Mouse (Mus musculus): Measurements from ENCODE around the gene Slc25a17. TPM values are rescaled to one million over a fixed set of nuclear protein-coding genes. Genes with fewer than 3 reads are reported as not detected.

The Slc25a17 gene
- polyA plus RNA-seq, 1 experiment from 2014 or later: 56.4 TPM

- Histone ChIP-seq H3K4me1 (ENCODE audit: control insufficient read depth in 2 of 2, insufficient read depth in 2 of 2, low read length in 2 of 2) (no peaks in the 10 kb centered on the region), H3K36me3 (ENCODE audit: control insufficient read depth, insufficient read depth, low read length) (peaks cover 28% of the 10 kb centered on the region), H3K4me2 (ENCODE audit: low read length) (no peak overlapping the region), H3K27me3 (ENCODE audit: control insufficient read depth, insufficient read depth, low read length) (no peaks in the 10 kb centered on the region), H3K9me3 (ENCODE audit: control insufficient read depth, low read length) (0 out of 2 replicates have a peak, but pooled peaks cover 3% of the 10 kb centered on the region), H3K4me3 (ENCODE audit: control insufficient read depth in 1 of 2, insufficient read depth in 1 of 2, low read depth in 1 of 2, low read length in 2 of 2) (no peak overlapping the region), H3K27ac (replicated peaks in 1 of 2; ENCODE audit: control insufficient read depth in 1 of 2, insufficient read depth in 1 of 2, low read depth in 2 of 2, low read length in 2 of 2) (no peak overlapping the region), H3K9ac (ENCODE audit: low read length) (no peak overlapping the region)
- no peak for ATAC-seq (ENCODE audit: insufficient number of reproducible peaks, insufficient read depth, low FRiP score, low read depth)
- WGBS: 95% methylated on average over 3 of the region's 3 CpGs
Measured at GRCm38 (mm10) chr15:81313928-81314327, 46.7 kb downstream of the Slc25a17 start.

DNA sequence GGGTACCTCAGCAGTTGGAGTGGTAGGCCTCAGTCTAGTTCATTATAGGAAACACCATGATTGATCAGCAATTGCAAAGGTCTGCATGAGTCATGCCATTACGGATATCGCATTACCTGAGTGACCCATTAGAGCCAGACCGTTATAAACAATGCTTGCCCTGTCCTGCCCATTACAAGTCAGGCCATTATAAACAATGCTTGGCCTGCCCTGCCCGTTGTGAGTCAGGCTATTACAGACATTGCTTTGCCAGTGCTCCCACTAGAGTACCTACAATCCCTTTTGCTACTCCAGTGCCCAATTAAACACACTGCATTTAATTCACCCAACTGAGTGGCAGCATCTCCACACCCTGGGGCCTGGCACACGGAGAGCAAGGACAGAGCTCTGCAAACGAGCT, 49.6 kb downstream of the Slc25a17 start:
- no peak overlapping the region for H3K4me3 ChIP-seq (ENCODE audit: control insufficient read depth in 1 of 2, insufficient read depth in 1 of 2, low read depth in 1 of 2, low read length in 2 of 2)
- H3K9ac ChIP-seq (ENCODE audit: low read length): no peak overlapping the region
- peaks cover 2% of the 10 kb centered on the region; the same call in 1 of the 2 replicates for H3K36me3 ChIP-seq (ENCODE audit: control insufficient read depth, insufficient read depth, low read length)
- no peaks in the 10 kb centered on the region for H3K27me3 ChIP-seq (ENCODE audit: control insufficient read depth, insufficient read depth, low read length)
- no peaks in the 10 kb centered on the region for H3K9me3 ChIP-seq (ENCODE audit: control insufficient read depth, low read length)
- H3K4me1 ChIP-seq (ENCODE audit: control insufficient read depth in 2 of 2, insufficient read depth in 2 of 2, low read length in 2 of 2): no peaks in the 10 kb centered on the region
- H3K4me2 ChIP-seq (ENCODE audit: low read length): no peak overlapping the region
- H3K27ac ChIP-seq (replicated peaks in 1 of 2; ENCODE audit: control insufficient read depth in 1 of 2, insufficient read depth in 1 of 2, low read depth in 2 of 2, low read length in 2 of 2): no peak overlapping the region
- ATAC-seq (ENCODE audit: insufficient number of reproducible peaks, insufficient read depth, low FRiP score, low read depth): no peak
- 86% methylated on average over 6 of the region's 6 CpGs for WGBS

DNA sequence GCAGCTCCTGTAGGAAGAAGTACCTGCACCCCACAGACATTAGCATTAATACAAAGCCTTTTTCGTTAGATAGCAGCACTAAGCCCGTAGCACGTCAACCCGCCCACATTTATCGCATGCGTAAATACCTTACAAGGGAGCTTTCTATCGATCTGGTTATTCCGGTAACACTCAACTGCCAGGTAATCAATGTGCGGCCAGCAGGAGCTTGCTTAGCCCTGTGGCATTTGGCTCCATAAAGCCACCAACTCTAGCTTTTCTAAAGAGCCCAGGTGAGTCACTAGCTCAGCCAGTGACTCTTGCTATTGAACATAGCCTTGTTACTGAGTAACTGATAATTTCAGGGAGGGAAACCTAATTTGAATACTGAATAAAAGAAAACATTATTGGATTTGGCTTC, 50.3 kb downstream of the Slc25a17 start:
- Histone ChIP-seq H3K27ac (replicated peaks in 1 of 2; ENCODE audit: control insufficient read depth in 1 of 2, insufficient read depth in 1 of 2, low read depth in 2 of 2, low read length in 2 of 2) (no peak overlapping the region), H3K9ac (ENCODE audit: low read length) (no peak overlapping the region), H3K27me3 (ENCODE audit: control insufficient read depth, insufficient read depth, low read length) (no peaks in the 10 kb centered on the region), H3K9me3 (ENCODE audit: control insufficient read depth, low read length) (no peaks in the 10 kb centered on the region), H3K4me1 (ENCODE audit: control insufficient read depth in 2 of 2, insufficient read depth in 2 of 2, low read length in 2 of 2) (no peaks in the 10 kb centered on the region), H3K4me2 (ENCODE audit: low read length) (no peak overlapping the region), H3K36me3 (ENCODE audit: control insufficient read depth, insufficient read depth, low read length) (no peaks in the 10 kb centered on the region), H3K4me3 (ENCODE audit: control insufficient read depth in 1 of 2, insufficient read depth in 1 of 2, low read depth in 1 of 2, low read length in 2 of 2) (no peak overlapping the region)
- ATAC-seq (ENCODE audit: insufficient number of reproducible peaks, insufficient read depth, low FRiP score, low read depth): no peak
- 90% methylated on average over 9 of the region's 9 CpGs for WGBS

GRCm38 (mm10) chr15:81308038-81308437, 52.6 kb downstream of the Slc25a17 start:
- no peak overlapping the region for H3K27ac ChIP-seq (replicated peaks in 1 of 2; ENCODE audit: control insufficient read depth in 1 of 2, insufficient read depth in 1 of 2, low read depth in 2 of 2, low read length in 2 of 2)
- H3K27me3 ChIP-seq (ENCODE audit: control insufficient read depth, insufficient read depth, low read length): no peaks in the 10 kb centered on the region
- no peaks in the 10 kb centered on the region for H3K9me3 ChIP-seq (ENCODE audit: control insufficient read depth, low read length)
- no peak overlapping the region for H3K9ac ChIP-seq (ENCODE audit: low read length)
- no peaks in the 10 kb centered on the region for H3K4me1 ChIP-seq (ENCODE audit: control insufficient read depth in 2 of 2, insufficient read depth in 2 of 2, low read length in 2 of 2)
- H3K36me3 ChIP-seq (ENCODE audit: control insufficient read depth, insufficient read depth, low read length): no peaks in the 10 kb centered on the region
- H3K4me2 ChIP-seq (ENCODE audit: low read length): no peak overlapping the region
- ATAC-seq (ENCODE audit: insufficient number of reproducible peaks, insufficient read depth, low FRiP score, low read depth): no peak
- no peak overlapping the region for H3K4me3 ChIP-seq (ENCODE audit: control insufficient read depth in 1 of 2, insufficient read depth in 1 of 2, low read depth in 1 of 2, low read length in 2 of 2)
- WGBS: 86% methylated on average over 7 of the region's 7 CpGs

DNA sequence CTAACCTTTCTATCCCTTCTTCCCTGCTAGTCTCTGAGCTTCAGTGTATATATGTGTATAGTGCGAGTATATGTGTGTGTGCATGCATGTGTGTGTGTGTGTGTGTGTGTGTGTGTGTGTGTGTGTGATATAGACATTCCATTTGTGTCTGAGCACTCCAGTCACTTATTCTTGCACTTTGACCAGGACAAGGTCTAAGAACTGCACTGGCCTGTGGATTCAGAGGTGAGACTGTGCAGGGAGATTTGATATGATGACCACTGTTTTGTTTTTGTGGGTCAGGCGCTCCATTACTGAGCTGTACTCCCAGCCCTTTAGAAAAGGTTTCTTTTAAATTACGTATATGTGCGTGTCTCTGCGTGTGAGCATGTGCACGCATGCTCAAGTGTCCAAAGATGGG, 54.1 kb downstream of the Slc25a17 start:
- Histone ChIP-seq H3K9me3 (ENCODE audit: control insufficient read depth, low read length) (no peaks in the 10 kb centered on the region), H3K4me3 (ENCODE audit: control insufficient read depth in 1 of 2, insufficient read depth in 1 of 2, low read depth in 1 of 2, low read length in 2 of 2) (no peak overlapping the region), H3K36me3 (ENCODE audit: control insufficient read depth, insufficient read depth, low read length) (no peaks in the 10 kb centered on the region), H3K4me1 (ENCODE audit: control insufficient read depth in 2 of 2, insufficient read depth in 2 of 2, low read length in 2 of 2) (no peaks in the 10 kb centered on the region), H3K27me3 (ENCODE audit: control insufficient read depth, insufficient read depth, low read length) (no peaks in the 10 kb centered on the region), H3K27ac (replicated peaks in 1 of 2; ENCODE audit: control insufficient read depth in 1 of 2, insufficient read depth in 1 of 2, low read depth in 2 of 2, low read length in 2 of 2) (no peak overlapping the region), H3K4me2 (ENCODE audit: low read length) (no peak overlapping the region), H3K9ac (ENCODE audit: low read length) (no peak overlapping the region)
- 85% methylated on average over 6 of the region's 6 CpGs for WGBS
- no peak for ATAC-seq (ENCODE audit: insufficient number of reproducible peaks, insufficient read depth, low FRiP score, low read depth)

DNA sequence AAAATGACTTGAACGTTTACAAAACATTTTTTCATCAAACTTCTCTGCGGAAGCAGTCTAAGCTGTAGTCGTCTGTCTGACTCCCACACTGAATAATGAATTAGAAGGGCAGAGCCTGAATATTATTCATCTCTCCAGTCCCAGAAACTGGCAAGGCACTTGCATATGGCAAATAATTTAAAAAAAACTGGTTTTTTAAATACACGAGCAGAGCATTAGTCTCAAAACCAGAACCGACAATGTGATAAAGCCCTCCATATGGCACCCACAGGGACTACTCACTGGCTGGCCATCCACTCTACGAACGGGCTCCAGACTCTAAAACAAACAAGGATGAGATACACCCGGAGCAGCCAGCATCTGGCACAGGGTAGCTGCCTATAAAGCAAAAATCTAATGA, 55.6 kb downstream of the Slc25a17 start:
- H3K36me3 ChIP-seq (ENCODE audit: control insufficient read depth, insufficient read depth, low read length): no peaks in the 10 kb centered on the region
- no peak overlapping the region for H3K9ac ChIP-seq (ENCODE audit: low read length)
- no peaks in the 10 kb centered on the region for H3K9me3 ChIP-seq (ENCODE audit: control insufficient read depth, low read length)
- 72% methylated on average over 8 of the region's 8 CpGs for WGBS
- no peaks in the 10 kb centered on the region for H3K27me3 ChIP-seq (ENCODE audit: control insufficient read depth, insufficient read depth, low read length)
- H3K27ac ChIP-seq (replicated peaks in 1 of 2; ENCODE audit: control insufficient read depth in 1 of 2, insufficient read depth in 1 of 2, low read depth in 2 of 2, low read length in 2 of 2): no peak overlapping the region
- H3K4me1 ChIP-seq (ENCODE audit: control insufficient read depth in 2 of 2, insufficient read depth in 2 of 2, low read length in 2 of 2): no peaks in the 10 kb centered on the region
- no peak for ATAC-seq (ENCODE audit: insufficient number of reproducible peaks, insufficient read depth, low FRiP score, low read depth)
- no peak overlapping the region for H3K4me2 ChIP-seq (ENCODE audit: low read length)
- no peak overlapping the region for H3K4me3 ChIP-seq (ENCODE audit: control insufficient read depth in 1 of 2, insufficient read depth in 1 of 2, low read depth in 1 of 2, low read length in 2 of 2)

- Histone ChIP-seq H3K4me2 (ENCODE audit: low read length) (no peak overlapping the region), H3K9me3 (ENCODE audit: control insufficient read depth, low read length) (no peaks in the 10 kb centered on the region), H3K27ac (replicated peaks in 1 of 2; ENCODE audit: control insufficient read depth in 1 of 2, insufficient read depth in 1 of 2, low read depth in 2 of 2, low read length in 2 of 2) (no peak overlapping the region), H3K9ac (ENCODE audit: low read length) (no peak overlapping the region), H3K4me1 (ENCODE audit: control insufficient read depth in 2 of 2, insufficient read depth in 2 of 2, low read length in 2 of 2) (no peaks in the 10 kb centered on the region), H3K27me3 (ENCODE audit: control insufficient read depth, insufficient read depth, low read length) (no peaks in the 10 kb centered on the region), H3K36me3 (ENCODE audit: control insufficient read depth, insufficient read depth, low read length) (no peaks in the 10 kb centered on the region), H3K4me3 (ENCODE audit: control insufficient read depth in 1 of 2, insufficient read depth in 1 of 2, low read depth in 1 of 2, low read length in 2 of 2) (no peak overlapping the region)
- ATAC-seq (ENCODE audit: insufficient number of reproducible peaks, insufficient read depth, low FRiP score, low read depth): no peak
- WGBS: 91% methylated on average over 7 of the region's 7 CpGs
Measured at GRCm38 (mm10) chr15:81304006-81304405, 56.6 kb downstream of the Slc25a17 start.

DNA sequence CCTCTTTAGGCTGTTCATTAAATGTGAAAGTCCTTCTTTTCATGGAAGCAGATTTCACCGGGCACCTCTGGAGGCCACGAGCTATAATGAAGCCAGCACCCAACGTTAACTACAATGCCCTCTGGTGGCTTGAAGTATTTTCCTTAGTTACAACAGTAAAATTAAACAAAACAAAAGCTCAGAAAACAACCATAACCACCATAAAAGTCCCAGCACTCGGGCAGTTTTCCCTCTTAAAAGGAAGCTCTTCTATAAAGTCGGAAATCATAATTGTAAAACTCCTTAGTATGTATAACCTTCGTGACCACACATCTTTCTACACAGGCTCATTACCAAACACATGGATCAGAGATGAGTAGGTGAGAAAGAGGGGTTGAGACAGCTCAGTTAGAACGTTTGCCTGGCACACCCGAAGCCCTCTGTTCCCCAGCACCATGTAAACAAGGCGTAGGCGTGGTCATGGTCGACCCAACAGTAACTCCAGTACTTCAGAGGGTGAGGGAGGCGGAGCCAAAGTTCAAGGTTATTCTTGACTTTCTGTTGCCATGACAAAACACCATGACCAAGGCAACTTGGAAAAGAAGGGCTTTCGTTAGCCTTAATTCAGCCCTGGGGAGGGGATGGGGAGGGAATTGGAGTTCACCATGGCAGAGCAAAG, 58.3 kb downstream of the Slc25a17 start:
- no peak for ATAC-seq (ENCODE audit: insufficient number of reproducible peaks, insufficient read depth, low FRiP score, low read depth)
- no peaks in the 10 kb centered on the region for H3K27me3 ChIP-seq (ENCODE audit: control insufficient read depth, insufficient read depth, low read length)

More for the DNA sequence above, 58.3 kb downstream of the Slc25a17 start:
- 54% methylated on average over 13 of the region's 13 CpGs for WGBS
- Histone ChIP-seq H3K4me1 (ENCODE audit: control insufficient read depth in 2 of 2, insufficient read depth in 2 of 2, low read length in 2 of 2) (no peaks in the 10 kb centered on the region), H3K36me3 (ENCODE audit: control insufficient read depth, insufficient read depth, low read length) (no peaks in the 10 kb centered on the region), H3K9ac (ENCODE audit: low read length) (no peak overlapping the region), H3K4me2 (ENCODE audit: low read length) (no peak overlapping the region), H3K9me3 (ENCODE audit: control insufficient read depth, low read length) (no peaks in the 10 kb centered on the region), H3K4me3 (ENCODE audit: control insufficient read depth in 1 of 2, insufficient read depth in 1 of 2, low read depth in 1 of 2, low read length in 2 of 2) (no peak overlapping the region), H3K27ac (replicated peaks in 1 of 2; ENCODE audit: control insufficient read depth in 1 of 2, insufficient read depth in 1 of 2, low read depth in 2 of 2, low read length in 2 of 2) (no peak overlapping the region)

All from heart, embryonic 14.5 days (tissue).